Mouse (Mus musculus) heart, postnatal 0 days (tissue): ENCODE data around the gene Dcdc2b. TPM values are rescaled to one million over a fixed set of nuclear protein-coding genes. Genes with fewer than 3 reads are reported as not detected.
A peak's percentile ranks its signal among the peaks of the same experiment; 100 is the strongest.

Experiments
- ATAC-seq: fragments of 200-750 bp; cut with Nextera tagmentation; 2 replicates; pipeline ENCODE4 v1.8.0; 2017; ENCODE audit warnings: low read depth, moderate number of reproducible peaks, moderate library complexity; ENCODE audit not compliant: insufficient read depth
- DNase-seq: peaks from one replicate; pipeline ENCODE4 v3.0.0-alpha.2; 2016; ENCODE audit warnings: low spot score
- H3K27ac ChIP-seq: fragments of 300-500 bp; sonication (generic); 2 replicates; pipeline ENCODE4 v1.5.1; 2014; ENCODE audit warnings: low read depth, mild to moderate bottlenecking
- H3K27me3 ChIP-seq: fragments of 300-500 bp; sonication (generic); 2 replicates; pipeline ENCODE4 v1.6.1; 2014; ENCODE audit warnings: low read length, mixed read lengths; ENCODE audit not compliant: control insufficient read depth, insufficient read depth
- H3K36me3 ChIP-seq: fragments of 300-500 bp; sonication (generic); replicated peaks from 2 replicates; pipeline ENCODE4 v1.6.1; 2014; ENCODE audit warnings: low read length, mixed read lengths; ENCODE audit not compliant: control insufficient read depth, insufficient read depth
- H3K4me1 ChIP-seq: fragments of 300-500 bp; sonication (generic); 2 replicates; pipeline ENCODE4 v1.6.1; 2014; ENCODE audit warnings: antibody characterized with exemption; ENCODE audit not compliant: control insufficient read depth, insufficient read depth
- H3K4me2 ChIP-seq: fragments of 300-500 bp; sonication (generic); 2 replicates; pipeline ENCODE4 v1.6.1; 2014; ENCODE audit warnings: low read depth, mild to moderate bottlenecking, low read length, moderate library complexity
- H3K4me3 ChIP-seq: fragments of 300-500 bp; sonication (generic); 2 replicates; pipeline ENCODE4 v1.5.1; 2014; ENCODE audit warnings: low read depth, low read length
- H3K9ac ChIP-seq: fragments of 300-500 bp; sonication (generic); replicated peaks from 2 replicates; pipeline ENCODE4 v1.6.1; 2014; ENCODE audit warnings: low read depth, low read length, mixed read lengths
- H3K9me3 ChIP-seq: fragments of 300-500 bp; sonication (generic); replicated peaks from 2 replicates; pipeline ENCODE4 v1.6.1; 2016; ENCODE audit warnings: low read length; ENCODE audit not compliant: control insufficient read depth
- CTCF ChIP-seq: IDR thresholded peaks from 2 replicates; pipeline ENCODE4 v1.5.1; 2016; ENCODE audit warnings: antibody characterized with exemption, control low read depth, low read depth
- EP300 ChIP-seq: IDR thresholded peaks from 2 replicates; pipeline ENCODE4 v1.6.1; 2016; ENCODE audit warnings: antibody characterized with exemption, low read depth
- WGBS: fragments of 180-500 bp; shearing (Covaris S2); extraction: QIAGEN DNeasy Blood & Tissue Kit; methylation state at CpG from one replicate; pipeline ENCODE4 v1.1.7; 2014; 5-methylcytosine and 5-hydroxymethylcytosine counted together
- polyA plus RNA-seq: library from polyadenylated mRNA; unstranded; fragments of >200 nt; fragmentation: Nextera tagmentation; extraction: Ambion mirVana; gene quantifications from 2 replicates; pipeline ENCODE4 v1.2.1, GENCODE M21; 2015
- total RNA-seq: library from RNA; depleted of rRNA; stranded (reverse); fragments of >200 nt; gene quantifications from 2 replicates; pipeline ENCODE4 v1.2.3, GENCODE M21; 2014; ENCODE audit warnings: low replicate concordance

Dcdc2b gene
- total and polyA plus RNA-seq, 2 experiments from 2014 or later = 1.5 to 9.8 TPM

GRCm38 (mm10) chr4:129576863-129577491, 37.1 kb downstream of the Dcdc2b start:
- H3K9ac ChIP-seq = 0 out of 2 replicates have a peak overlapping the region, but pooled peaks have one; percentile 30
- H3K4me3 ChIP-seq = peak overlapping the region; percentile 26; the same call in 1 of the 2 replicates
- ATAC-seq (peak; percentile 21; the same call in 1 of the 2 replicates), DNase-seq (peak; percentile 50)
- H3K27me3 ChIP-seq = no peaks in the 10 kb centered on the region
- no peak overlapping the region for H3K27ac ChIP-seq
- H3K9me3 ChIP-seq = no peaks in the 10 kb centered on the region
- peak overlapping the region; percentile 51 for H3K4me2 ChIP-seq
- no peaks in the 10 kb centered on the region for H3K36me3 ChIP-seq
- WGBS = 26% methylated on average over 21 of the region's 21 CpGs
- H3K4me1 ChIP-seq = peaks cover 13% of the 10 kb centered on the region; the same call in 1 of the 2 replicates
- TF ChIP-seq EP300 = no peak
- TF ChIP-seq CTCF = peak; percentile 45

GRCm38 (mm10) chr4:129575171-129575844, 38.7 kb downstream of the Dcdc2b start:
- Histone ChIP-seq H3K9me3 (no peaks in the 10 kb centered on the region), H3K9ac (no peak overlapping the region), H3K4me3 (no peak overlapping the region), H3K27ac (peak overlapping the region; percentile 36; the same call in 1 of the 2 replicates), H3K27me3 (no peaks in the 10 kb centered on the region), H3K4me2 (peak overlapping the region; percentile 17; the same call in 1 of the 2 replicates), H3K36me3 (no peaks in the 10 kb centered on the region), H3K4me1 (peaks cover 13% of the 10 kb centered on the region; the same call in 1 of the 2 replicates)
- no peak for TF ChIP-seq CTCF
- no peak for TF ChIP-seq EP300
- WGBS = 44% methylated on average over 7 of the region's 8 CpGs
- ATAC-seq = peak; percentile 42; the same call in 1 of the 2 replicates
- peak; percentile 52 for DNase-seq

DNA sequence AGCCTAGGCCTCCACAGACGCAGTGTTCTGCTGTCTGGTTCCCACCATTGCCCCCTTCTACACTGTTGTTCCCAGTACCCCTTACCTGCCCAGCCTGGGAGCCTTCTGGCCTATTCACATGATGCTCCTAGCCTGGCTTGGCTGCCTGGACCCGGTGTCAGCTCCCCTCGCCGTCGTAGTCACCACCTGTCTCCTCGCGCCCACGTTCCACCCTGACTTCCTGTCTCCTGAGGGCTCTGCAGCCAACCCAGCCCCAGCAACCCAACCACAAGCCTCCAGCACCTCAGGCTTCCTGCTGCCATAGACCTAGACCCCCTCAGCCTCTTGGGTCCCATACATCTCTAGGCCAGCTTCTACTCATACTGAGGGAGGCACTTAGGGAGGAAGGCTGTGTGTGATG, 40.6 kb downstream of the Dcdc2b start, which contains the start of gene Lck:
Gene Lck, minus strand, starts transcription at position 212 of the 400 bp plus-strand sequence.
- 83% methylated on average over 8 of the region's 8 CpGs for WGBS
- TF ChIP-seq EP300 (no peak), CTCF (no peak)
- ATAC-seq = no peak
- H3K27ac ChIP-seq = peak within 1 kb of the TSS; percentile 40; the same call in 1 of the 2 replicates
- 0 out of 2 replicates have a peak, but pooled peaks cover 6% of the 10 kb centered on the region for H3K4me1 ChIP-seq
- no peaks in the 10 kb centered on the region for H3K36me3 ChIP-seq
- H3K27me3 ChIP-seq = no peaks in the 10 kb centered on the region
- H3K4me3 ChIP-seq = no peak within 1 kb of the TSS
- H3K4me2 ChIP-seq = peak within 1 kb of the TSS; percentile 38; the same call in 1 of the 2 replicates
- no peak within 1 kb of the TSS for H3K9ac ChIP-seq
- H3K9me3 ChIP-seq = no peaks in the 10 kb centered on the region
- DNase-seq = no peak

- Histone ChIP-seq H3K27me3 (no peaks in the 10 kb centered on the region), H3K4me3 (no peak overlapping the region), H3K27ac (peak overlapping the region; percentile 40; the same call in 1 of the 2 replicates), H3K4me2 (peak overlapping the region; percentile 38; the same call in 1 of the 2 replicates), H3K9ac (no peak overlapping the region), H3K4me1 (0 out of 2 replicates have a peak, but pooled peaks cover 6% of the 10 kb centered on the region), H3K9me3 (no peaks in the 10 kb centered on the region), H3K36me3 (no peaks in the 10 kb centered on the region)
- no peak for DNase-seq
- 95% methylated on average over 4 of the region's 4 CpGs for WGBS
- ATAC-seq = no peak
- TF ChIP-seq CTCF (no peak), EP300 (no peak)
Observed at GRCm38 (mm10) chr4:129573093-129573370, 41.0 kb downstream of the Dcdc2b start.

GRCm38 (mm10) chr4:129572236-129573092, 41.6 kb downstream of the Dcdc2b start:
- WGBS = 49% methylated on average over 13 of the region's 13 CpGs
- Histone ChIP-seq H3K4me1 (0 out of 2 replicates have a peak, but pooled peaks cover 6% of the 10 kb centered on the region), H3K4me3 (no peak overlapping the region), H3K27ac (peak overlapping the region; percentile 40; the same call in 1 of the 2 replicates), H3K9me3 (no peaks in the 10 kb centered on the region), H3K4me2 (peak overlapping the region; percentile 38; the same call in 1 of the 2 replicates), H3K9ac (no peak overlapping the region), H3K36me3 (no peaks in the 10 kb centered on the region), H3K27me3 (no peaks in the 10 kb centered on the region)
- DNase-seq (no peak), ATAC-seq (no peak; the same call in 1 of the 2 replicates)
- TF ChIP-seq CTCF (no peak), EP300 (no peak)
